Mouse (Mus musculus) cerebellum, adult 2 months (tissue): Measurements from ENCODE around the gene Ccser2. TPM values are rescaled to one million over a fixed set of nuclear protein-coding genes. Genes with fewer than 3 reads are reported as not detected.

Experiments used
- DNase-seq, 2 experiments: peaks; one replicate each; pipeline ENCODE4 v3.0.0; 2021
- H3K27ac ChIP-seq: fragments of 200-500 bp; 2 replicates; pipeline ENCODE4 v1.5.1; 2012; ENCODE audit warnings: low read length, control low read depth, inconsistent platforms; ENCODE audit not compliant: insufficient read depth
- H3K27me3 ChIP-seq: fragments of 200-500 bp; 2 replicates; pipeline ENCODE4 v1.6.1; 2012; ENCODE audit warnings: inconsistent platforms, mild to moderate bottlenecking, low read length, moderate library complexity; ENCODE audit not compliant: control insufficient read depth, insufficient read depth
- H3K4me1 ChIP-seq: fragments of 200-500 bp; 2 replicates; pipeline ENCODE4 v1.6.1; 2011; ENCODE audit warnings: low read length; ENCODE audit not compliant: control insufficient read depth, insufficient read depth
- H3K4me3 ChIP-seq: fragments of 200-500 bp; replicated peaks from 2 replicates; pipeline ENCODE3; 2011; ENCODE audit warnings: mild to moderate bottlenecking, low read depth, low read length, control low read depth; ENCODE audit not compliant: insufficient read depth
- CTCF ChIP-seq: fragments of 200-500 bp; IDR thresholded peaks from 2 replicates; pipeline ENCODE4 v1.5.1; 2011; ENCODE audit warnings: low read depth, mild to moderate bottlenecking, control low read depth, low read length, moderate library complexity, borderline replicate concordance; ENCODE audit not compliant: insufficient read depth
- POLR2A ChIP-seq: fragments of 200-500 bp; IDR thresholded peaks from 2 replicates; pipeline ENCODE4 v1.6.1; 2011; ENCODE audit warnings: low read length, control low read depth, borderline replicate concordance; ENCODE audit not compliant: insufficient read depth
- WGBS: fragments of 180-500 bp; shearing (Covaris S2); methylation state at CpG from one replicate; pipeline ENCODE4 v1.1.7; 2018; 5-methylcytosine and 5-hydroxymethylcytosine counted together
- polyA plus RNA-seq: library from polyadenylated mRNA; depleted of rRNA; stranded (reverse); fragments of >200 nt; gene quantifications from 2 replicates; pipeline ENCODE4 v1.2.3, GENCODE M21; 2012

The Ccser2 gene
- polyA plus RNA-seq, 1 experiment, result 49.4 TPM

DNA sequence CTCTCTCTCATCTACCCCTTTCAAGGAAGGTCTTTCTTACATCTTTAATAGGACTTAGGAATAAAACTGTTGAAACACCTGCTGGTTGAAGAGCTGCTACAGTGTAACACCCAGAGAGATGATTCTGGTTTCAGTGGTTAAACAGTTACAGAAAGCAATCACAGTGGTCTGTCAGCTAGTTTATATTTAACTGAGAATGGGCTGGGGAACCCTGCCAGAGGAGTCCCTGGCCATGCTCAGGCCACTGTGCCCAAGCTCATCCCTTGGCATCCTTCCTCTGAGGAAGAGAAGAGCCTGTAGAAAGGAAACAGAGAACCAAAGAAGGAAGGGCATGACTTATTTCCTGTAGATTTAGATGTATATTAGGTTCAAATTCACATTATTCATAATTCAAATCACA, 21.2 kb upstream of the Ccser2 start:
- TF ChIP-seq CTCF, result no peak
- TF ChIP-seq POLR2A, result no peak
- no peak for DNase-seq
- Histone ChIP-seq H3K27me3 (no peaks in the 10 kb centered on the region), H3K4me1 (no peaks in the 10 kb centered on the region), H3K27ac (no peak overlapping the region), H3K4me3 (no peak overlapping the region)

DNA sequence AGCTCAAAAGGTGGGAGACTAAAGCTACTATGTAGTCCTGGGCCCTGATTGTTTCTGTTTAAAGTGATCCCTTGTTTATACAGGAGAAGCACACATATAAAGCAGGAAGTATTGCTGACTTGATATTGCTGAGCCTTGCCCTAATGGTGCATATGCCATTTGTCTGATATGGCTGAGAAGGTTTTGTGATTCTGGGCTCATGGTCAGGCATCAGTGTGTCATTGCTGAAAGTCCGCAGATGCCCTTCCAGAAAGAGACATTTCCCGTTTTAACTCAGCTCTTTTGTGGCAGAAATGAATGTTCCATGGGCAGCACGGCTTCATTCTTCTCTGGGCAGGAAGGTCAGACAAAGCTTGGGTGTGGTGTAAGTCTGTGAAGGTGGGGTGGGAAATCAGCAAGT, 17.1 kb upstream of the Ccser2 start:
- no peak overlapping the region for H3K4me3 ChIP-seq
- WGBS, result 86% methylated on average over 3 of the region's 3 CpGs
- H3K4me1 ChIP-seq, result no peaks in the 10 kb centered on the region
- H3K27ac ChIP-seq, result no peak overlapping the region
- no peak for DNase-seq
- H3K27me3 ChIP-seq, result no peaks in the 10 kb centered on the region
- TF ChIP-seq POLR2A (no peak), CTCF (no peak)

DNA sequence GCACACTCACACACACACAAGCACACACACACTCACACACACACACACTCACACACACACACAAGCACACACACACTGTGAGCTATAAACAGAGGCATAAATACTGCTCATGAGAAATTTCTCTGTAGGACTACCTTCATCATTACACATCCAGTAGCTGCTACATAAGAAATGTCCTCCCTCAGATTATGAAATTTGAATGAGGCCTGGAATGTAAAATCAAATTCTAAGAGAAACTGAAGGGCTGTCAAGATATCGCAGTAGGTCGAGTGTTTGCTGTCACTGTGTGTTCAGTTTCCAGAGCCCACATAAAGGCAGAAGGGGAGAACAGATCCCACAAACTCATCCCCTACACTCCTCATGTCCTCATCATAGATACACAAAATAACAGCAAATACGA, 6.4 kb upstream of the Ccser2 start:
- no peak for DNase-seq
- 89% methylated on average over 3 of the region's 3 CpGs for WGBS
- Histone ChIP-seq H3K27ac (no peak overlapping the region), H3K4me1 (no peaks in the 10 kb centered on the region), H3K4me3 (no peak overlapping the region), H3K27me3 (no peaks in the 10 kb centered on the region)
- TF ChIP-seq CTCF, result no peak
- no peak for TF ChIP-seq POLR2A

DNA sequence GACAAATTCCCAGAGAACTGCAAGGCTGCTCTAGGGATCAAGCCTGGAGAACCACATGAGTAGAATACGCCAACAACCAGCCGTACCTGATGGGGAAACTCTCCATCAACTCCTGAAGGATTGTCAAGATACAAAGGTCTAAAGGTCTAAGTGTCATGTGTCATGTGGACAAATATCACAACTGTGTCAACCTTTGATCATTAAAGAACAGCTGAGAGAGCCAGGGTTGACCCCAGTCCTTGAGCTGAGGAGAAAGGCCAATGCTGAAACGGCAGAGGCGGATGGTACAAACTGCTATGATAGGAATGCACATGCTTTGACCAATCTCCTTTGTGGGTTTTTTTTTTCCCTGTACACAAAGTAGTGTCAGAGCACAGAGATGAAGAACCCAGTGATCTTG, 2.6 kb upstream of the Ccser2 start:
- TF ChIP-seq CTCF (no peak), POLR2A (no peak)
- WGBS, result 94% methylated on average over 4 of the region's 4 CpGs
- H3K4me1 ChIP-seq, result no peaks in the 10 kb centered on the region
- H3K27me3 ChIP-seq, result no peaks in the 10 kb centered on the region
- no peak overlapping the region for H3K27ac ChIP-seq
- no peak overlapping the region for H3K4me3 ChIP-seq
- DNase-seq, result no peak

DNA sequence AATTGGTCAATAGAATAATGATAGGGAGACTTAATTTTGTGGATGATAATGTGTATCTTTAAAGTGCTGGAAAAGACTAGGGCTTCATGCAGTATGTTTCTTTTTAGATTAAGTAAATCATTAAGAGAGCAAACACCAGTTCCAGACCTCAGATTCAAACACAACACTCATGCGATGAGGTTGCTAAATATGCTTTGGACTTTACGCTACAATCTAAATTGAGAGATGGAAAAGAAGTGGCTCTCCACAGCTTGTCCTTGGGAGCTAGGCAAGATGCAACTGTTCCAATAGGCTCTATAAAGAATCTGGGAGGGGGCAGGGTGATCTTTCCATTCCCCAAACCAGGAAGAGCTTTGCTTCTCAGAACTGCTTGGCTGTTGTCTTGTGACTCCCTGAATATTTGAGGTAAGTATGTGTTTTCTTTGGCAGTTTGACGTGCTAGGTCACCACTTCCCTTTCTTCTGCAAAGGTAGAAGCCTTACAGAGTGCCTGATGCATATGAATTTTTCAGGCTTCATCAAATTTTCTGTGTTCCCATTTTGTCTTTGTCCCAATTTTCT, 1.4 kb upstream of the Ccser2 start:
- 94% methylated on average over 3 of the region's 3 CpGs for WGBS
- Histone ChIP-seq H3K4me3 (no peak overlapping the region), H3K27ac (no peak overlapping the region), H3K27me3 (no peaks in the 10 kb centered on the region), H3K4me1 (peaks cover 6% of the 10 kb centered on the region)
- TF ChIP-seq POLR2A (no peak), CTCF (no peak)
- no peak for DNase-seq

DNA sequence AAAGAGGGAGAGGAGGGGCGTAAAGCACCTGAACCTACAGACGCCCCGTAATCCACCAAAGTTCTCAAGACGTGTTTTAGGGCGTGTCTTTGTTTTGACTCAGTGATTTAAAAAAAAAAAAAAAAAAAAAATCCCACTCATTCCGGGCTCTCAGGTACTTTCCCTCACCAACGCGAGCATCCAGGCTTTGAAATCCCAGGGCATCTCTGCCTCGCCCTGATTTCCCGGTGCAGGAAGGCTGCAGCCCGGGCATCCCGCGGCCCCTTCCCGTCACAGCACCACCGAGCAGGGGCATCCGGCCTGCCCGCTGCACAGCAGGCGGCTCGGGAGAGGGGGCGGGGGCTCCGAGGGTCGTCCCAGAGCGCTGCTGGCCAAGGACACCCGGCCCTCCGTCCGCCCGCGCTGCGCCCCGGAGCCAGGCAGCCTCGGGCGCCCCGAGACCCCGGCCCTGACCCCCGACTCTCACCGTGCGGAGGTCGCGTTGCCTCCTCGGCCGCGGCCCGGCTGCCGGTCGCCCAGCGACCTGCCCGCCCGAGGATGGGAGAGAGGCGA, 425 bp downstream of the Ccser2 start:
- no peak for TF ChIP-seq POLR2A
- TF ChIP-seq CTCF, result no peak
- no peaks in the 10 kb centered on the region for H3K27me3 ChIP-seq
- under 1% methylated on average over 44 of the region's 49 CpGs for WGBS
- peak overlapping the region; percentile 68 for H3K4me3 ChIP-seq
- H3K4me1 ChIP-seq, result peaks cover 6% of the 10 kb centered on the region
- peak overlapping the region; percentile 56; the same call in 1 of the 2 replicates for H3K27ac ChIP-seq
- no peak for DNase-seq

DNA sequence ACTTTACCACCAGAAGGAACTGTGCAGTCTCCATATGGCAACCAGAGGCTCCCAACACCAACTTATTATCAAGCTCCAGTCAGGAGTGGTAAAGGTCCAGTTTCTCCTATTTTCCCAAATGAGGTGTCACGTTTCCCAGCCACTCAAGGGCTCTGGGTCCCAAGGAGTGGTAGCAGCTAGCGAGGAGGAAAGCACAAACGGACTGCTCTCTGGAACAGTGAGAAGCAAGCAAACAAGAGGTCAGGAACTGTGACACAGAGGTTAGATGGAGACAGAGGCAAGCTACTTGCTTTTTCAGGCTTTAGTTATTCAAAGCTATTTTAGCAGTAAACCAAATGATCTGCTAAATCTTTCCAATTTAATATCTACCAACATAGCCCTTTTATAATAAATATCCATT, 3.2 kb downstream of the Ccser2 start:
- no peak overlapping the region for H3K4me3 ChIP-seq
- no peak for TF ChIP-seq CTCF
- no peak for TF ChIP-seq POLR2A
- no peak overlapping the region for H3K27ac ChIP-seq
- no peak for DNase-seq
- WGBS, result 38% methylated on average over 3 of the region's 3 CpGs
- no peaks in the 10 kb centered on the region for H3K27me3 ChIP-seq
- H3K4me1 ChIP-seq, result peaks cover 6% of the 10 kb centered on the region

DNA sequence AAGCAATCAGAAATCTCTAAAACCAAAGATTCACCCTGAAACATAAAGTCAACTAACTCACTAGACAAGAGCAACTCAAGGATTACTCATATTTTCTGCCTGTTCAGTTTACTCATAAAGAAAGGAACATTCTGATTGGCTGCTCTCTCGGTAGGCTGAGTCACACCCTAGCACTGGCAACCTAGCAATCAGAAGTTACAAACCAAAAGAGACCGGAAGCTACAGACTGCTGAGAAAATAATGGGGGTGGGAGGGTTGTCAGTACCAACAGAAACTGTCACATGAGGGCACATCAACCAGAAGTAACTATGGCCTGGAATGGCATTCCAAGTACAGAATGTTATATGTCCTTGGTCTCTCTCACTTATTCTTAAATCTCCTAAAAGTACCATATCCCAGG, 6.1 kb downstream of the Ccser2 start:
- no peaks in the 10 kb centered on the region for H3K27me3 ChIP-seq
- DNase-seq, result no peak
- TF ChIP-seq POLR2A, result no peak
- TF ChIP-seq CTCF, result no peak
- H3K4me3 ChIP-seq, result no peak overlapping the region
- H3K4me1 ChIP-seq, result peaks cover 6% of the 10 kb centered on the region
- WGBS, result 85% methylated on average over 2 of the region's 2 CpGs
- no peak overlapping the region for H3K27ac ChIP-seq
